Mouse (Mus musculus): Measurements from ENCODE around the gene Gm7030. TPM values are rescaled to one million over a fixed set of nuclear protein-coding genes. Genes with fewer than 3 reads are reported as not detected.
"Not testable (repeated sequence)": the region's sequence is repeated elsewhere in the genome, so short reads cannot be mapped to it uniquely, and the experiment has no call there.

The Gm7030 gene
- total and polyA plus RNA-seq, 2 experiments: not detected

- H3K9ac ChIP-seq (ENCODE audit: low read depth, low read length); H3K27ac ChIP-seq (replicated peaks; ENCODE audit: insufficient read depth, low read depth, low read length); H3K36me3 ChIP-seq (ENCODE audit: control insufficient read depth, insufficient read depth, low read length); H3K4me1 ChIP-seq (ENCODE audit: control insufficient read depth, insufficient read depth, low read length); H3K27me3 ChIP-seq (ENCODE audit: control insufficient read depth, insufficient read depth, low read length); H3K4me3 ChIP-seq (ENCODE audit: insufficient read depth, low read depth, low read length); H3K79me2 ChIP-seq (ENCODE audit: control insufficient read depth, insufficient read depth, low read length): not testable (repeated sequence)
- DNase-seq (ENCODE audit: extremely low read depth, low read depth, low spot score): peak; percentile 76
- WGBS: 6% methylated on average over 6 of the region's 6 CpGs
- TF ChIP-seq CTCF (IDR thresholded peaks at IDR 0.05; ENCODE audit: low read depth, low read length): peak; percentile 49
Measured at GRCm38 (mm10) chr17:36113979-36114593, 15.1 kb downstream of the Gm7030 start.

GRCm38 (mm10) chr17:36111510-36111868, 17.7 kb downstream of the Gm7030 start:
- peak overlapping the region; percentile 54; the same call in 1 of the 2 replicates for H3K4me3 ChIP-seq (ENCODE audit: insufficient read depth, low read depth, low read length)
- H3K36me3 ChIP-seq (ENCODE audit: control insufficient read depth, insufficient read depth, low read length); H3K79me2 ChIP-seq (ENCODE audit: control insufficient read depth, insufficient read depth, low read length); H3K27ac ChIP-seq (replicated peaks; ENCODE audit: insufficient read depth, low read depth, low read length); H3K27me3 ChIP-seq (ENCODE audit: control insufficient read depth, insufficient read depth, low read length); H3K4me1 ChIP-seq (ENCODE audit: control insufficient read depth, insufficient read depth, low read length): not testable (repeated sequence)
- peak overlapping the region; percentile 27 for H3K9ac ChIP-seq (ENCODE audit: low read depth, low read length)
- WGBS: 2% methylated on average over 10 of the region's 10 CpGs
- peak; percentile 55 for DNase-seq (ENCODE audit: extremely low read depth, low read depth, low spot score)

DNA sequence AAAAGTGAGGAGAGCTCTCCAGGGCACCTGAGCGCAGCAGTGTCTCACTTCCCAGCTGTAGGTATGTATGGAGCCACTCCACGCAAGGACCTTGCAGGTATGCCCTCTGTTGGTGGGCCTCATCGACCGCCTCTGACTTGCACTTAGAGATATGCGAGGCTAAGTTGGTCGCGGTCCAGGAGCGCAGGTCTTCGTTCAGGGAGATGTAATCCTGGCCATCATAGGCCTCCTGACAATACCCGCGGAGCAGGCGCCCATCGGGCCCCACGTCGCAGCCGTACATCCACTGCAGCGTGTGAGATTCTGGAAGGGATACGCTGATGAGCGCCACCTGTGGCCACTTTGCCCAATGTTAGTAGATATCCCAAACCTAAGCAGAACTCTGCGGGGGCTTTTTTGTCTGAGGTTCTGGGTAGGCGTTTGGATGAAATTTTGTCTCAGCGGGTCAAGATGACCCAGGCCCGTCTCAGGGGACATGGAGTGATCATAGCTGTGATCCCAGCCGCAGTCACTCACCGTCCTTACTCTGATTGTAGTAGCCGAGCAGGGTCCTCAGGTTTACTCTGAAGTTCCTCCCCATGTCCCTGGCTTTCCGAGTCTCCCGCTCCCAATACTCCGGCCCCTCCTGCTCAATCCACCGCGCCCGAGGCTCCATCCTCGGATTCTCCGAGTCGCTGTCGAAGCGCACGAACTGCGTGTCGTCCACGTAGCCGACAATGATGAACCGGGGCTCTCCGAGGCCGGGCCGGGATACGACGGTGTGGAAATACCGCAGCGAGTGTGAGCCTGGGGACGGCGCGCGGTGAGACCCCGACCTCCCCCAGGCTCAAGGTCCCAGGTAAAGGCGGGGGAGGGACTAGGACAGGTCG, 18.4 kb downstream of the Gm7030 start:
- H3K9ac ChIP-seq (ENCODE audit: low read depth, low read length): peak overlapping the region; percentile 31
- 3% methylated on average over 57 of the region's 57 CpGs for WGBS
- H3K36me3 ChIP-seq (ENCODE audit: control insufficient read depth, insufficient read depth, low read length); H3K27me3 ChIP-seq (ENCODE audit: control insufficient read depth, insufficient read depth, low read length); DNase-seq (ENCODE audit: extremely low read depth, low read depth, low spot score); H3K79me2 ChIP-seq (ENCODE audit: control insufficient read depth, insufficient read depth, low read length); H3K27ac ChIP-seq (replicated peaks; ENCODE audit: insufficient read depth, low read depth, low read length); H3K4me1 ChIP-seq (ENCODE audit: control insufficient read depth, insufficient read depth, low read length): not testable (repeated sequence)
- H3K4me3 ChIP-seq (ENCODE audit: insufficient read depth, low read depth, low read length): peak overlapping the region; percentile 54; the same call in 1 of the 2 replicates
- peak; percentile 22; the same call in 1 of the 2 replicates for TF ChIP-seq CTCF (IDR thresholded peaks at IDR 0.05; ENCODE audit: low read depth, low read length)

GRCm38 (mm10) chr17:36110129-36110528, 19.1 kb downstream of the Gm7030 start:
- H3K4me1 ChIP-seq (ENCODE audit: control insufficient read depth, insufficient read depth, low read length); DNase-seq (ENCODE audit: extremely low read depth, low read depth, low spot score); H3K79me2 ChIP-seq (ENCODE audit: control insufficient read depth, insufficient read depth, low read length); H3K36me3 ChIP-seq (ENCODE audit: control insufficient read depth, insufficient read depth, low read length); H3K4me3 ChIP-seq (ENCODE audit: insufficient read depth, low read depth, low read length); H3K9ac ChIP-seq (ENCODE audit: low read depth, low read length); H3K27ac ChIP-seq (replicated peaks; ENCODE audit: insufficient read depth, low read depth, low read length); H3K27me3 ChIP-seq (ENCODE audit: control insufficient read depth, insufficient read depth, low read length): not testable (repeated sequence)
- 57% methylated on average over 3 of the region's 3 CpGs for WGBS

DNA sequence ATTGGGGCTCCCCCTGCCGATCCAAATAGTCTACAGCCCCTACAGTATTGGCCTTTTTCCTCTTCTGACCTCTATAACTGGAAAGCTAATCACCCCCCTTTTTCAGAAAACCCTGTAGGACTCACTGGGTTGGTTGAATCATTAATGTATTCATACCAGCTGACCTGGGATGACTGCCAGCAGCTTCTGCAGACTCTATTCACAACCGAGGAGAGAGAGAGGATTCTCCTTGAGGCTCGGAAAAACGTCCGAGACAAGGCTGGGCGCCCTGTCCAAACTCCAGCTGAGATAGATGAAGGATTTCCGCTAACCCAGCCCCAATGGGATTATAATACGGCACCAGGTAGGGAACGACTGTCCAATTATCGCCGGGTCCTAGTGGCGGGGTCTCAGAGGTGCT, 27.1 kb downstream of the Gm7030 start:
- not testable (repeated sequence) for H3K36me3 ChIP-seq (ENCODE audit: control insufficient read depth, insufficient read depth, low read length); H3K9ac ChIP-seq (ENCODE audit: low read depth, low read length); H3K27ac ChIP-seq (replicated peaks; ENCODE audit: insufficient read depth, low read depth, low read length); H3K27me3 ChIP-seq (ENCODE audit: control insufficient read depth, insufficient read depth, low read length); H3K4me3 ChIP-seq (ENCODE audit: insufficient read depth, low read depth, low read length); H3K4me1 ChIP-seq (ENCODE audit: control insufficient read depth, insufficient read depth, low read length); H3K79me2 ChIP-seq (ENCODE audit: control insufficient read depth, insufficient read depth, low read length); DNase-seq (ENCODE audit: extremely low read depth, low read depth, low spot score)
- WGBS: 93% methylated on average over 12 of the region's 12 CpGs

DNA sequence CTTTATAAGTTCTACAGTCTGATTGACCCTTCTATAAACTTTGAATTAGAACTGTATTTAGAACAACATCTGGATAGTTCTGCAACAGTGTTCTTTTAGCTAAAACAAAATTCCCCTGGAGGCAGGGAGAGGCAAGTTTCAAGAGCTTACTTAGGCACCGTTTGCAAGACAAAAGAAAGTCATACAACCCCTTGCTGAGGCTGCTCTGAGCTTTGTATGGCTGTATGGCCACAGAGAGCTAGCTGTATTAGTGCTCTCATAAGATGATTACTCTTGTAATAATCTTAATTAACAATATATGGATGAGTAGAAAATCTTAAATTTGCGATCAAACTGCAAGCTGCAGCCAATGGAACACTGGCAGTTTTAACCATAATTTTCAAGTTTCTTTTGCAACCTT, 29.6 kb downstream of the Gm7030 start:
- WGBS: 76% methylated on average over 2 of the region's 2 CpGs
- H3K27me3 ChIP-seq (ENCODE audit: control insufficient read depth, insufficient read depth, low read length); H3K79me2 ChIP-seq (ENCODE audit: control insufficient read depth, insufficient read depth, low read length); H3K4me3 ChIP-seq (ENCODE audit: insufficient read depth, low read depth, low read length); H3K9ac ChIP-seq (ENCODE audit: low read depth, low read length); H3K36me3 ChIP-seq (ENCODE audit: control insufficient read depth, insufficient read depth, low read length); H3K27ac ChIP-seq (replicated peaks; ENCODE audit: insufficient read depth, low read depth, low read length); DNase-seq (ENCODE audit: extremely low read depth, low read depth, low spot score); H3K4me1 ChIP-seq (ENCODE audit: control insufficient read depth, insufficient read depth, low read length): not testable (repeated sequence)

Measured in liver, adult 2 months (tissue).